Mouse (Mus musculus) liver, embryonic 14.5 days (tissue): ENCODE measurements around the gene Zfp800. TPM values are rescaled to one million over a fixed set of nuclear protein-coding genes. Genes with fewer than 3 reads are reported as not detected.

Experiments
- ATAC-seq: fragments of 200-750 bp; cut with Nextera tagmentation; 2 replicates; pipeline ENCODE4 v1.8.0; 2017; ENCODE audit warnings: moderate number of reproducible peaks, mild to moderate bottlenecking, moderate library complexity; ENCODE audit not compliant: insufficient read depth
- DNase-seq, 3 experiments: peaks; one replicate each; pipeline ENCODE4 v3.0.0-alpha.2; 2012 to 2013; ENCODE audit warnings: low read depth in 3 of 3, low spot score in 3 of 3
- H3K27ac ChIP-seq: fragments of 300-500 bp; sonication (generic); 2 replicates; pipeline ENCODE4 v1.5.1; 2014; ENCODE audit warnings: moderate library complexity, mild to moderate bottlenecking, control low read depth, inconsistent platforms
- H3K27me3 ChIP-seq: fragments of 300-500 bp; sonication (generic); 2 replicates; pipeline ENCODE4 v1.6.1; 2014; ENCODE audit warnings: mild to moderate bottlenecking, low read length, moderate library complexity; ENCODE audit not compliant: control insufficient read depth, insufficient read depth
- H3K36me3 ChIP-seq: fragments of 300-500 bp; sonication (generic); replicated peaks from 2 replicates; pipeline ENCODE4 v1.6.1; 2014; ENCODE audit warnings: low read depth; ENCODE audit not compliant: control insufficient read depth, insufficient read depth
- H3K4me1 ChIP-seq, 2 experiments: fragments of 200-500 bp in 1 of 2; fragments of 300-500 bp in 1 of 2; sonication (generic) in 1 of 2; replicated peaks; 2 replicates each; pipeline ENCODE4 v1.6.1; 2012 to 2014; ENCODE audit warnings: antibody characterized with exemption in 1 of 2, inconsistent platforms in 1 of 2, low read length in 1 of 2; ENCODE audit not compliant: control insufficient read depth in 2 of 2, insufficient read depth in 2 of 2
- H3K4me2 ChIP-seq: fragments of 300-500 bp; sonication (generic); 2 replicates; pipeline ENCODE4 v1.6.1; 2014; ENCODE audit warnings: low read depth, mild to moderate bottlenecking, control low read depth, moderate library complexity
- H3K4me3 ChIP-seq, 2 experiments: fragments of 200-500 bp in 1 of 2; fragments of 300-500 bp in 1 of 2; sonication (generic) in 1 of 2; 2 replicates each; pipeline ENCODE4 v1.5.1; 2012 to 2014; ENCODE audit warnings: low read depth in 2 of 2, low read length in 2 of 2, mild to moderate bottlenecking in 2 of 2, control low read depth in 1 of 2, inconsistent platforms in 1 of 2, moderate library complexity in 1 of 2; ENCODE audit not compliant: insufficient read depth in 1 of 2
- H3K9ac ChIP-seq: fragments of 300-500 bp; sonication (generic); replicated peaks from 2 replicates; pipeline ENCODE4 v1.6.1; 2014; ENCODE audit warnings: mild to moderate bottlenecking, control low read depth, moderate library complexity
- H3K9me3 ChIP-seq: fragments of 300-500 bp; sonication (generic); 2 replicates; pipeline ENCODE4 v1.6.1; 2016; ENCODE audit warnings: low read length, mixed read lengths; ENCODE audit not compliant: control insufficient read depth
- CTCF ChIP-seq: IDR thresholded peaks from 2 replicates; pipeline ENCODE4 v1.5.1; 2016; ENCODE audit warnings: antibody characterized with exemption, low read depth, control low read depth
- EP300 ChIP-seq: IDR thresholded peaks from 2 replicates; pipeline ENCODE4 v1.6.1; 2016; ENCODE audit warnings: antibody characterized with exemption, low read depth
- whole genome bisulfite sequencing: fragments of 180-500 bp; shearing (Covaris S2); extraction: QIAGEN DNeasy Blood & Tissue Kit; methylation state at CpG from one replicate; pipeline ENCODE4 v1.1.7; 2014; ENCODE audit not compliant: insufficient replicate concordance; 5-methylcytosine and 5-hydroxymethylcytosine counted together
- polyA plus RNA-seq, 2 experiments: library from polyadenylated mRNA; depleted of rRNA in 1 of 2; stranded (reverse) in 1 of 2; unstranded in 1 of 2; fragments of >200 nt; fragmentation: Nextera tagmentation in 1 of 2; extraction: Ambion mirVana in 1 of 2; gene quantifications; 2 replicates each; pipeline versions ENCODE4 v1.2.1 to v1.2.3; 2012 to 2014

The Zfp800 gene
- polyA plus RNA-seq, 2 experiments = 9.6 to 24.1 TPM

DNA sequence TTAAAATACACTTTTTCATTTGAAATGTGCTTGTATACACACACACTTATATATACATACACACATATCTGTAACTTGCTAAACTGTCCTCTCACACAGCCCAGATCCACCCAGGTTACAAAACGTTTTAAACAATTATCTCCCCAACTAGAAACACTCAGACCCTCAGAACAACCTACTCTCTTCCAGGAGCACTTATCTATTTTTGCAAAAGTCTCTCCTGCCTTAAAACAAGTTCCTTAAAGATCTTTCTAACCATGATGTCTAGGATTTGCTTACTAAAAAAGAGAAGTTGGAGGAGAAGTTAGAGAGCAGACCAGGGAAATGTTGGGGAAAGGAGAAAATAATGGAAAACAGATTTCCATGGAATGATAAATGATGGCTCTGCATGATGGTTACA lies 139.4 kb downstream of the Zfp800 start:
- H3K4me3 ChIP-seq = peak overlapping the region in 1 of 2 experiments; percentile 5; a peak in 1 of 4 replicates
- H3K4me1 ChIP-seq = peaks cover 3 to 17% of the 10 kb centered on the region in 2 experiments; a peak in 2 of 4 replicates
- no peaks in the 10 kb centered on the region for H3K27me3 ChIP-seq
- H3K27ac ChIP-seq = no peak overlapping the region
- DNase-seq (no peak), ATAC-seq (no peak)
- peaks cover 44% of the 10 kb centered on the region for H3K36me3 ChIP-seq
- H3K4me2 ChIP-seq = peak overlapping the region; percentile 36
- H3K9ac ChIP-seq = no peak overlapping the region
- no peaks in the 10 kb centered on the region for H3K9me3 ChIP-seq
- WGBS = 8% methylated on average over 1 of the region's 1 CpGs
- TF ChIP-seq CTCF (no peak), EP300 (no peak)

DNA sequence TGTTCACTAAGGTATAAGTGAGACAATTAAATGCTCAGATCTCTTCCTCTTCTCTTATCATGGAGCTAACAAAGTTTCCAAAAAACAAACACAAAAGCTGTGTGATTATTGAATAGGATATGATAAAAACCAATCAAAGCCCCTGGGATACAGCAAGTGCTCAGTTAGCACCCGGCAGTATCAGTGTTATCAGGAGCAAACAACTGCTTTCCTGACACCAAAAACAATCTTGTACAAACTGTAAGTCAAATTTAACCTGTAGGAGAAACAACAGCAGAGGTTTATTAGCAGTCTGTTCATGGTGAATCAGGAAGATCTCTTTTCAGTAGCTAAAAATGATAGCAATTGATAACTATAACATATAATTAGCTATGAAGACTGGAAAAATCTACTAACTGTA lies 140.0 kb downstream of the Zfp800 start:
- WGBS = 4% methylated on average over 1 of the region's 1 CpGs
- TF ChIP-seq CTCF = no peak
- TF ChIP-seq EP300 = peak; percentile 35; the same call in 1 of the 2 replicates
- ATAC-seq (no peak), DNase-seq (peak in 1 of 3 experiments; percentile 10)
- no peak overlapping the region for H3K4me2 ChIP-seq
- peaks cover 47% of the 10 kb centered on the region for H3K36me3 ChIP-seq
- no peak overlapping the region for H3K4me3 ChIP-seq
- H3K4me1 ChIP-seq = peaks cover 3 to 12% of the 10 kb centered on the region in 2 experiments; a peak in 2 of 4 replicates
- no peak overlapping the region for H3K27ac ChIP-seq
- H3K9me3 ChIP-seq = no peaks in the 10 kb centered on the region
- no peak overlapping the region for H3K9ac ChIP-seq
- H3K27me3 ChIP-seq = no peaks in the 10 kb centered on the region

DNA sequence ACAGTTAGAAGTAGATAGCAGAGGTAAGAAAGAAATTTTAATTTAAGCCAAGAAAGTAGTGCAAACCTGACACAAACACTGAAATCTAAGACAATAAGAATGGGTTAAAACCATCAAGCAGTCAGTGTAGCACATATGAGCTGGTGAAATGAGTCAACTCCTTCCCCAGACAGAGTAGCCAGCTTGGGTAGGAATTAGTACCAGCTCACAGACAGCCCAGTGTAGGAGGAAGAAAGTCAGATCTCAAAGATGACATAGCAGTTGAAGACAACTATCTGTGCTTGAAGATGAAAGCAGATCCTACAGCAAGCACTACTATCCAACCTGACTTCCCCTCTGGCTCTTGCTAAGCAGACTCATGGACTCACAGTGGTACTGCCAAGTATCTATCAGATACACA lies 145.0 kb downstream of the Zfp800 start:
- Histone ChIP-seq H3K9me3 (no peaks in the 10 kb centered on the region), H3K27ac (no peak overlapping the region), H3K4me3 (no peak overlapping the region), H3K9ac (no peak overlapping the region), H3K4me2 (no peak overlapping the region), H3K4me1 (peaks cover 0 to 3% of the 10 kb centered on the region in 2 experiments; a peak in 2 of 4 replicates), H3K27me3 (no peaks in the 10 kb centered on the region), H3K36me3 (peaks cover 49% of the 10 kb centered on the region)
- no peak for TF ChIP-seq CTCF
- TF ChIP-seq EP300 = no peak
- ATAC-seq (no peak), DNase-seq (no peak)

GRCm38 (mm10) chr6:28248211-28248610 lies 149.6 kb downstream of the Zfp800 start:
- Histone ChIP-seq H3K9me3 (no peaks in the 10 kb centered on the region), H3K4me3 (no peak overlapping the region), H3K4me1 (no peaks in the 10 kb centered on the region; a peak in 1 of 4 replicates), H3K27me3 (no peaks in the 10 kb centered on the region), H3K36me3 (peaks cover 34% of the 10 kb centered on the region), H3K27ac (no peak overlapping the region), H3K4me2 (no peak overlapping the region), H3K9ac (no peak overlapping the region)
- no peak for DNase-seq
- 77% methylated on average over 2 of the region's 2 CpGs for WGBS
- no peak for ATAC-seq
- TF ChIP-seq CTCF (no peak), EP300 (no peak)

DNA sequence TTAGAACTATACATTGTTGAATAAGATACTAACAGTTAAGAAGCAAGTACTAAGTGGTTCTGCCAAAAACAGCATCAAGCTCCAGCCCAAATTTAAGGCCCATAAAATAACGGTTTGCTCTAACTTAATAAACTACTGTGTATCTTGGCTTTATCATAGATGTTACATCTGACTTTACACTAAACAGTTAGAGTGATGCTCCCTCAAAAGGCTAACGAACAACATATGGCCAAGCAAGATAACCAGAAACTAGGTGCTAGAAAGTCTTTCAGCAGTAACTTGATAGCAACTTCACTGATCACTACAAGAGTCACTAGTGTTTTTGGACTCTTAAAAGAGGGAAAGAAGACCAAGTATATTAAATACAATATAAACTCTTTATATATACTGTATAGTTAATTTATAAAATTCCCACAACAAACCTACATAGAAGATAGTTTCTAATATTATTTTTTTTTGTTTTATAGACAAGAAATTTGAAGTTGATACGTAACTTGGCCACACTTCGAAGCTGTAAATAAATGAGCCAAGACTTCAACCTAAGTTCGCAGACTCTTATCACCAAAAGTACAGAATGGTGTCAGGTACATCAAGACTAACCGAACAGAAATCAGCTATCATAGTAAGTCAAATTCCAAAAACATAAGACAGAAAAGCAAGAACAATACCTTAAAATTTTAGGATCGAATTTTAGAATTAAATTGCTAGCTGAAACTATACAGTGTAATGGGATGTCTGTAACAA lies 165.0 kb downstream of the Zfp800 start:
- Histone ChIP-seq H3K27me3 (no peaks in the 10 kb centered on the region), H3K9ac (peak overlapping the region; percentile 65), H3K4me2 (peak overlapping the region; percentile 65), H3K9me3 (no peaks in the 10 kb centered on the region), H3K36me3 (peaks cover 28% of the 10 kb centered on the region), H3K27ac (peak overlapping the region; percentile 96), H3K4me3 (no peak overlapping the region; a peak in 1 of 4 replicates), H3K4me1 (peaks cover 32 to 36% of the 10 kb centered on the region in 2 experiments)
- WGBS = 17% methylated on average over 7 of the region's 7 CpGs
- DNase-seq = peak; percentile 86 to 93 (median 93)
- TF ChIP-seq EP300 (peak; percentile 99), CTCF (no peak)
- peak; percentile 93 for ATAC-seq
